ENCODE assay signal across 1 mouse cellular context in the genomic region with DNA sequence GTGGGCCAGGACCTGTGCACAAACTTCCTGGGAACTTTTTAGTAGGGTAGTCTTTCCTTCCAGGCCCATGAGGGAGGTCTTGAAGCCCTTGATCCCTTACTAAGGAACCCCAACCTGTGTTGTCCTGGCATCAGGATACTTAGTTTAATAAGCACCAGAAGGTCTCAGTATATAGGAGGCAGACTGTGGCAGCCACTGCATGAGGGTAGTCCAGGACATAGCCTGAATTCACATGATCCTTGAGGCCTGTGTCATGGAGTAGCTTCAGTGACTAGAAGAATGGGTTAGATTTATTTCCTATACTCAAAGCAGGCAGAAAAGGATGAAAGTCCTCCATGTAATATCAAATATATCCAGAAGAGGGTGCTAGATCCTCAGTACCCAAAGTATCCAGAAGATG. TPM values are rescaled to one million over a fixed set of nuclear protein-coding genes. Genes with fewer than 3 reads are reported as not detected.
"Had no signal": no experiment of that assay in that cellular context is flagged by ENCODE, and none has a peak within 500 bp of the region (broad histone marks: within the 10 kb centered on the region; RNA-seq: fewer than 3 reads in every experiment).

No protein-coding gene starts in this region.

RNA-seq across cellular contexts. Expression of gene Gm8122, which starts 2.7 kb away (rescaled TPM):
- total RNA-seq: megakaryocyte progenitor cell, adult 5-6 weeks had no signal

RNA-seq across cellular contexts. Expression of gene Gm8126, which starts 20.7 kb away (rescaled TPM):
- total RNA-seq: megakaryocyte progenitor cell, adult 5-6 weeks had no signal

RNA-seq across cellular contexts. Expression of gene Gm9732, which starts 37.1 kb away (rescaled TPM):
- total RNA-seq: megakaryocyte progenitor cell, adult 5-6 weeks had no signal

RNA-seq across cellular contexts. Expression of gene Gm8127, which starts 55.9 kb away (rescaled TPM):
- total RNA-seq: megakaryocyte progenitor cell, adult 5-6 weeks had no signal

RNA-seq across cellular contexts. Expression of gene Gm7233, which starts 58.1 kb away (rescaled TPM):
- total RNA-seq: megakaryocyte progenitor cell, adult 5-6 weeks had no signal
